Mouse (Mus musculus) erythroblast, embryonic 14.5 days (primary cell): ENCODE results near the gene Gm21103.
"Not testable (repeated sequence)": the region's sequence is repeated elsewhere in the genome, so short reads cannot be mapped to it uniquely, and the experiment has no call there.

ENCODE experiments used
- GATA1 ChIP-seq: IDR thresholded peaks from 2 replicates; pipeline ENCODE4 v1.6.1; 2012; ENCODE audit warnings: low read length, inconsistent platforms, mixed read lengths
- TAL1 ChIP-seq: IDR thresholded peaks from 3 replicates; pipeline ENCODE4 v1.6.1; 2012; ENCODE audit warnings: low read length, inconsistent platforms, mixed read lengths

DNA sequence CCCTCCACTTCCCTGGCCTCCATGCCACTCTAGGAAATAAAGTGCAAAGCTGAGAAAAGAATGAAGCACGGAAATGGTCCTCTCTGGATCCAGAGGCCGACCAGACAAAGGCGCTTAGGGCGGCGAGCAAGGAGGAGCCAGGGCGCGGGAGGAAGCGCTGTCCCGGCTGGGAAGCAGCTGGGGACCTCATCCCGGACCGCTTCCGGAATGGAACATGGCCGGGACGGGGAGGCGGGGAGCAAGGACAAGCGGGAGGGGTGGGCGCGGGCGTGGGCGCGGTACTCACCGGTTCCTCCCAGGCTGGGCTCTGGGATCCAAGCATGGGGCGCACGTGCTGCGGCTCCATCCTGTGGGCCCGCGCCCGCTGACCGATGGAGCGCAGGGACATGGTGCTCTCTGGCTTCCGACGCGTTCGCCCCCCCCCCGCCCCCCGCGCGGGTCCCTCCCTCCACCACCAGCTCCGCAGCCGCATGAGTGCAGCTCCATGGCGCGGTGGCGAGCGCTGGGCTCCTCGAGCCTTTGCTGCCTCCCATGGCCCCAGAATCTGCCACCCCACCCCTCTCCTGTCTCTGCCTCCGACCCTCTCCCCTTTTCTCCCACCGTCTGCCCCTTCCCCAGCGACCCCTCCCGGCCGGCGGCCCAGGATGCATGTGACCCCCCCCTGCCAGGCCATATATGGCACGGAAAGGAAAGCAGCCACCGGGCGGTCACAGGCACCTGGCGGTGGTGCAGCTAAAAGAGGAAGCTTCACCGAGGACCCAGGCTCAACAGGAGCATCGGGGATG is 17.5 kb downstream of the Gm21103 start, which contains the start of gene Gm3411:
- not testable (repeated sequence) for TF ChIP-seq GATA1, TAL1
